Mouse (Mus musculus) forebrain, embryonic 15.5 days (tissue): ENCODE data around the gene Haus7. TPM values are rescaled to one million over a fixed set of nuclear protein-coding genes. Genes with fewer than 3 reads are reported as not detected.
"Not testable (repeated sequence)": the region's sequence is repeated elsewhere in the genome, so short reads cannot be mapped to it uniquely, and the experiment has no call there.

ENCODE experiments used
- ATAC-seq: fragments of 200-750 bp; cut with Nextera tagmentation; replicated peaks from 2 replicates; pipeline ENCODE4 v1.8.0; 2017; ENCODE audit warnings: mild to moderate bottlenecking, moderate TSS enrichment, moderate library complexity
- H3K27ac ChIP-seq: fragments of 300-500 bp; sonication (generic); replicated peaks from 2 replicates; pipeline ENCODE4 v1.5.1; 2015; ENCODE audit warnings: mild to moderate bottlenecking, inconsistent platforms
- H3K27me3 ChIP-seq: fragments of 300-500 bp; sonication (generic); 2 replicates; pipeline ENCODE4 v1.6.1; 2015; ENCODE audit warnings: inconsistent platforms
- H3K36me3 ChIP-seq: fragments of 300-500 bp; sonication (generic); 2 replicates; pipeline ENCODE4 v1.6.1; 2015; ENCODE audit warnings: mild to moderate bottlenecking, inconsistent platforms
- H3K4me1 ChIP-seq: fragments of 300-500 bp; sonication (generic); 2 replicates; pipeline ENCODE4 v1.6.1; 2015; ENCODE audit warnings: inconsistent platforms
- H3K4me2 ChIP-seq: fragments of 300-500 bp; sonication (generic); replicated peaks from 2 replicates; pipeline ENCODE4 v1.6.1; 2015; ENCODE audit warnings: mild to moderate bottlenecking, inconsistent platforms
- H3K4me3 ChIP-seq: fragments of 300-500 bp; sonication (generic); 2 replicates; pipeline ENCODE4 v1.5.1; 2015; ENCODE audit warnings: mild to moderate bottlenecking, inconsistent platforms
- H3K9ac ChIP-seq: fragments of 300-500 bp; sonication (generic); replicated peaks from 2 replicates; pipeline ENCODE4 v1.6.1; 2015; ENCODE audit warnings: mild to moderate bottlenecking, inconsistent platforms
- H3K9me3 ChIP-seq: fragments of 300-500 bp; sonication (generic); 2 replicates; pipeline ENCODE4 v1.6.1; 2016; ENCODE audit warnings: inconsistent platforms
- WGBS: fragments of 180-500 bp; shearing (Covaris S2); methylation state at CpG from one replicate; pipeline ENCODE4 v1.1.7; 2015; ENCODE audit warnings: mixed read lengths; 5-methylcytosine and 5-hydroxymethylcytosine counted together
- polyA plus RNA-seq: library from polyadenylated mRNA; unstranded; fragments of >200 nt; fragmentation: Nextera tagmentation; extraction: Ambion mirVana; gene quantifications from 2 replicates; pipeline ENCODE4 v1.2.1, GENCODE M21; 2015

Gene Haus7
- 58.0 and 61.1 TPM in 2 replicates for polyA plus RNA-seq

DNA sequence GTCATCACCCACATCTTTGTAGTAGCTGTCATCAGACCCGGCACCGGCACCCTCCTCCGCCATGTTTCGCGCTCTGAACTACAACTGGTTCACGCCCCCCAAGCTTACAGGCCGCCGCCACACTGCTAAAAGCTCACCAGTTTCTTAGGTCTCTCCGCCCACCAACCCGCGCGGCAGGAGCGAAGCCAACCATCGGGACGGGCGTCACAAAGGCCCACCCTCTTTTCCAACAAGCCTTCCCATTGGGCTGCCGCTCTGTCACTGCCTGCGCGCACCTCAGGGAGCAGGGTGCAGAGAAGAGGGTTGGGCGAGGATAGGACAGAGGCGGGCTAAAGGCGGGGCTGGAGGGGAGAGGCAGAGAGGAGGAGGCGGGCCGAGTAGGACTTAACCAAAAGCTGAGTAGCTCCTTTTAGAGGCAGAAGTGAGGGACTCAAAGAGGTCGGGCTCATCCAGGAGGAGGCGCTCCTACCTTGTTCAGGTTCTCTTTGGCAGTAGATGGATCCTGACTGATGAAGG is at the start of gene Haus7:
Haus7 (minus strand) TSS at position 168 of the 516 bp plus-strand sequence.
- WGBS = 18% methylated on average over 26 of the region's 26 CpGs
- no peak within 1 kb of the TSS for H3K27ac ChIP-seq
- peak within 1 kb of the TSS; percentile 54 for H3K9ac ChIP-seq
- no peaks in the 10 kb centered on the region for H3K36me3 ChIP-seq
- peak; percentile 100 for ATAC-seq
- peak within 1 kb of the TSS; percentile 52 for H3K4me2 ChIP-seq
- H3K9me3 ChIP-seq = no peaks in the 10 kb centered on the region
- H3K4me1 ChIP-seq = peaks cover 6% of the 10 kb centered on the region
- no peaks in the 10 kb centered on the region for H3K27me3 ChIP-seq
- H3K4me3 ChIP-seq = peak within 1 kb of the TSS; percentile 58

DNA sequence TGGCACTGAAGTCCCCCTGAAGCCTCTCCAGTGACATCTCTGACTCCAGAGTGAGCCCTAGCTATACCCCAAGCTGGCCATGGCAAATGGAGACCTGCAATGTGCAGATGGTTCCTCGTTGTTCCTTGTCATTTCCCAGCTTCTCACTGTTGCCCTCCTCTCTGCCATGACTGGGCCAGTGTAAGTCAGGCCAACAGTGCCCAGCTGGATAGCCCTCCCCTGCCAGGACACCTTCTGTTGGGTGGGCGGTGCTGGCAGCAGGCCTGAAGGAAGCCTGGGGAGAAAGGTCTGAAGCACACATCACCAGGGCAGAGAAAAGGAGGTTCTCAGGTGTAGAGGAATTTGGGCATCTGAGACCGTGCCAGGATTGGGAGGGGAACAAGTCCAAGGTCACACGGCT is 47.7 kb upstream of the Haus7 start:
- no peaks in the 10 kb centered on the region for H3K36me3 ChIP-seq
- no peak overlapping the region for H3K9ac ChIP-seq
- WGBS = 79% methylated on average over 4 of the region's 4 CpGs
- no peak overlapping the region for H3K27ac ChIP-seq
- H3K4me2 ChIP-seq = no peak overlapping the region
- no peaks in the 10 kb centered on the region; the same call in 1 of the 2 replicates for H3K4me1 ChIP-seq
- H3K9me3 ChIP-seq = no peaks in the 10 kb centered on the region
- no peak overlapping the region for H3K4me3 ChIP-seq
- no peaks in the 10 kb centered on the region for H3K27me3 ChIP-seq
- ATAC-seq = no peak

DNA sequence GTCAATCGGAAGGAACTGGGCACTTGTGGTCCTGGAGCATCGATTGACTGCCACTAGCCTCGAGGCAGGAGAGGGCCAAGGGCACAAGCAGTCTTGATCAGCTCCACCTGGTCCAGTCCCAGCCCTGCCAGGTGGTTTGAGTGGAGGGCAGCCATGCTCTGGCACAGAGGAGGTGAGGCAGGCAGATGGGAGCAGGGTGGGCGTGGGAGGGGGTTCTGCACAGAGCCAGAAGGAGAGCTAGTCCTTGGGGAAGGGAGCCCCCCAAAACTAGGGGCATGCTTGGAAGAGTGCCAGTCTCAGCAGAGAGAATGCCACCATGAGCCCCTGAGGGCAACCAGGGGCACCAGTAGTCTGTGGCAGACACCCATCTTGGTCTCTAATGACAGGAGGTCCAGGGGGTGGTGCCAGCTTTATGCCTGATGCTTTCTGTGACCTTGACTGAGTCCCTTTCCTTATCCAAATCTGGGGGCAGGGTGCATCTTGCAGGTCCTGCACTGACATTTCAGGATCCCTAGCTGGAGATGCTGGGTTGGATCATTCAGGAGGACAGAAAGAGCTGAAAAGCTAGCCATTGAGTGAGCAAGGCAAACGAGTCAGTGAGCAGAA is 46.4 kb upstream of the Haus7 start:
- Histone ChIP-seq H3K4me3 (no peak overlapping the region), H3K27me3 (no peaks in the 10 kb centered on the region), H3K36me3 (no peaks in the 10 kb centered on the region), H3K4me2 (no peak overlapping the region), H3K9me3 (no peaks in the 10 kb centered on the region), H3K4me1 (no peaks in the 10 kb centered on the region; the same call in 1 of the 2 replicates), H3K27ac (no peak overlapping the region), H3K9ac (no peak overlapping the region)
- 68% methylated on average over 5 of the region's 5 CpGs for WGBS
- no peak for ATAC-seq

DNA sequence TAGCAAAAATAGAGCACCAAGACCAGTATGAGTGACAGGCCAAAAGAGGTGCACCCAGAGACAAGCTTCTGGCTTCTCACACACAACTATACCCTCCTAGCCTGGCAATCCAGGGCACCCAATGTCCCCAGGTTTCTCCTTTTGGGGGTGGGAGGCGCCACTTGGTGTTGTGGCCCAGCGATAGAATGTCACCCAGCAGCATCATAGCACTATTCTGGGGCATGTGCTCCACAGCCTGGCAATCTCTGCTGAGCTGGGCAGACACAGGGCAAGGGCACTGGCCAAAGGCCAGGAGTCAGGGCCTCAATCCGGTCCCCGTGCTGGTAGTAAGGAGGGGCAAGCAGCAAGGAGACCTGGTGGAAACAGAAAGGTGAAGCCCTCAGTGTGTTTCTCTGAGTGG is 37.9 kb upstream of the Haus7 start:
- H3K9ac ChIP-seq = no peak overlapping the region
- H3K4me3 ChIP-seq = no peak overlapping the region
- H3K27ac ChIP-seq = no peak overlapping the region
- no peaks in the 10 kb centered on the region for H3K9me3 ChIP-seq
- H3K36me3 ChIP-seq = no peaks in the 10 kb centered on the region
- WGBS = 64% methylated on average over 4 of the region's 4 CpGs
- H3K27me3 ChIP-seq = no peaks in the 10 kb centered on the region
- no peaks in the 10 kb centered on the region for H3K4me1 ChIP-seq
- ATAC-seq = no peak
- no peak overlapping the region for H3K4me2 ChIP-seq

DNA sequence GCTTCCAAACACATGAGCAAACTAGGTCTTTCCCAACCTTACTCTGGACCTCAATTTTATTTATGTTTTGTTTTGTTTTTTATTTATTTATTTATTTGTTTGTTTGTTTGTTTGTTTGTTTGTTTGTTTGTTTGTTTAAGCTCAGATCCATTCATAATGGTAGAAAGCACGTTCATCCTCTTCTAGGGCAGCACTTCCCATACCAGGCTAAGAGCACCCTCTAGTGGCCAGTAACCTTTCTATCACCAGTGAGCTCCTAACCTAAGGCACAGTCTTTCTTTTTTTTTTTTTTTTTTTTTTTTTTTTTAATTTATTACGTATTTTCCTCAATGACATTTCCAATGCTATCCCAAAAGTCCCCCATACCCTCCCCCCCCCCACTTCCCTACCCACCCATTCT is 34.7 kb upstream of the Haus7 start:
- H3K9ac ChIP-seq, H3K4me3 ChIP-seq, H3K4me2 ChIP-seq, H3K9me3 ChIP-seq, H3K4me1 ChIP-seq, H3K27ac ChIP-seq, H3K36me3 ChIP-seq, H3K27me3 ChIP-seq: not testable (repeated sequence)
- whole genome bisulfite sequencing = 3% methylated on average over 2 of the region's 2 CpGs
- peak; percentile 80; the same call in 1 of the 2 replicates for ATAC-seq

DNA sequence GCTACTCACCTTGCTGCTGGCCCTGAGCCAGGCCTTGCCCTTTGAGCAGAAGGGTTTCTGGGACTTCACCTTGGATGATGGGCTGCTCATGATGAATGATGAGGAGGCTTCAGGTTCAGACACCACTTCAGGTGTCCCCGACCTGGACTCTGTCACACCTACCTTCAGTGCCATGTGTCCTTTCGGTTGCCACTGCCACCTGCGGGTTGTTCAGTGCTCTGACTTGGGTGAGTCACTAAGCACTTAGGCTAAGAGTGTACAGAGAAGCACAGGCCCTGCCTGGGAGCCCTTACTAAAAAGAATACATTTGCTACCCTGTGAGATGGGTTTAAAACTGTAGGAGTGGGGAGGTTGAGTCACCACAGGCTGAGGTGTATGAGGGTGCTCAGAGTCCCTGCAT is 32.0 kb upstream of the Haus7 start:
- ATAC-seq = no peak
- WGBS = 83% methylated on average over 3 of the region's 3 CpGs
- Histone ChIP-seq H3K36me3 (no peaks in the 10 kb centered on the region), H3K9me3 (no peaks in the 10 kb centered on the region), H3K4me3 (no peak overlapping the region), H3K27me3 (no peaks in the 10 kb centered on the region), H3K27ac (no peak overlapping the region), H3K4me2 (no peak overlapping the region), H3K9ac (no peak overlapping the region), H3K4me1 (no peaks in the 10 kb centered on the region)

DNA sequence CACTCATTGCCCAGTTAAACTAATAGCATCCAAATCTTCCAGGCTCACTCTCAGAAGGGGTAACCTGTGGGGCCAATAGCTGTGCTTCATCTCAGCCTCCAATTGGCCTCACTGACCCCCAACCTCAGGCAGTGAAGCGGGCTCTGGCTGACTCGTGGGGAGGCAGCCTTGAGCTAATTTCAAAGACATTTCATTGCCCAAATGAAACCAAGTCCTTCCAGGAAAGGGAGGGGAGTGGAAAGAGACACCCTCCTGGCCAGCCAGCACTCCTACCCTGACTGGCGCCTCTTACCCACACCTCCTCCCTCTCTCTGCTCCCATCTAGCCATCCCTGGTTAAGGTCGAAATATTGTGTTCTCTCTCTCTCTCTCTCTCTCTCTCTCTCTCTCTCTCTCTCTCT is 31.3 kb upstream of the Haus7 start:
- H3K27ac ChIP-seq = no peak overlapping the region
- no peak overlapping the region for H3K9ac ChIP-seq
- H3K4me2 ChIP-seq = no peak overlapping the region
- no peaks in the 10 kb centered on the region for H3K36me3 ChIP-seq
- H3K4me1 ChIP-seq = no peaks in the 10 kb centered on the region
- no peak for ATAC-seq
- no peaks in the 10 kb centered on the region for H3K27me3 ChIP-seq
- 76% methylated on average over 3 of the region's 4 CpGs for WGBS
- no peaks in the 10 kb centered on the region for H3K9me3 ChIP-seq
- no peak overlapping the region for H3K4me3 ChIP-seq

DNA sequence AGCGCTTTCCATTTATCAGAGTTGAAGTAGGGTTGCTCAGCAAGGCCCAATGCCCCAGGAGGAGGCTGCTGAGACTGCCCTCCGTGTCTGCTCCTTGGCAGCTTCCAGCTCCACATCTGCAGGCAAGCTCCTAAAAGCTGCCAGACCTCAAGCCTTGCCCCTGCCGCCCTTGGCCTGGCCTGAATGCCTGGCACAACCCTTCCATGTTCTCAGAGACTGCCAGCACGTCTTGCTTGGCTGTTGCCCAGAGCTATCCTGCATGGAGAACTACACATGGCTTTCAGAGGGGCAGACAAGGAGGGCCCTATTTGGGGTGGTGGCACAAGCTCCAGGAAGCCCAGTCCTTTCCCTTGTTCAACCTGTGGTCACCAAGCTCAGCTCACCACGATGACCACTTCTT is 28.1 kb upstream of the Haus7 start:
- Histone ChIP-seq H3K4me2 (no peak overlapping the region), H3K4me3 (no peak overlapping the region), H3K4me1 (no peaks in the 10 kb centered on the region), H3K27ac (no peak overlapping the region), H3K9me3 (no peaks in the 10 kb centered on the region), H3K36me3 (no peaks in the 10 kb centered on the region), H3K9ac (no peak overlapping the region), H3K27me3 (no peaks in the 10 kb centered on the region)
- no peak for ATAC-seq
- 72% methylated on average over 5 of the region's 5 CpGs for WGBS

DNA sequence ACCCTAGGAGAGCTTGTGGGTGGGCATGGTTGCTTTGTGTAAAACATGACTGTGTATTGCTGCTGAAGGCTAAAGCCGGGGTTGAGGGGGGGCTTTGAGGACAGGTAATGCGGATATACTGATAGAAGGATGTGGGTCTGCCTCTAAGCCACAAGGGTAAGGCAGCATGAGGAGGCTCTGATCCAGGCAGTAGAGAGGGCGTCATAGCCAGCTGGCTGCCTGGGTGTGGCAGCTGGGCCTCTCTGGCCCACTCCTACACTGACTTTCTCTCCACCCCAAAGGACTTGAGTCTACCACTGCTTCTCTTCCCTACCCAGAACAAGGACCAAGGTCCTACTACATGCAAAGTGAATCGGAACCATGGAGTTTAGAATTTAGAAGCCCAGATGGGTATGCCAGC is 26.0 kb upstream of the Haus7 start:
- no peaks in the 10 kb centered on the region for H3K4me1 ChIP-seq
- no peaks in the 10 kb centered on the region for H3K27me3 ChIP-seq
- no peak overlapping the region for H3K4me2 ChIP-seq
- no peak overlapping the region for H3K27ac ChIP-seq
- no peaks in the 10 kb centered on the region for H3K36me3 ChIP-seq
- no peaks in the 10 kb centered on the region for H3K9me3 ChIP-seq
- no peak overlapping the region for H3K9ac ChIP-seq
- no peak for ATAC-seq
- WGBS = 94% methylated on average over 4 of the region's 4 CpGs
- no peak overlapping the region for H3K4me3 ChIP-seq

DNA sequence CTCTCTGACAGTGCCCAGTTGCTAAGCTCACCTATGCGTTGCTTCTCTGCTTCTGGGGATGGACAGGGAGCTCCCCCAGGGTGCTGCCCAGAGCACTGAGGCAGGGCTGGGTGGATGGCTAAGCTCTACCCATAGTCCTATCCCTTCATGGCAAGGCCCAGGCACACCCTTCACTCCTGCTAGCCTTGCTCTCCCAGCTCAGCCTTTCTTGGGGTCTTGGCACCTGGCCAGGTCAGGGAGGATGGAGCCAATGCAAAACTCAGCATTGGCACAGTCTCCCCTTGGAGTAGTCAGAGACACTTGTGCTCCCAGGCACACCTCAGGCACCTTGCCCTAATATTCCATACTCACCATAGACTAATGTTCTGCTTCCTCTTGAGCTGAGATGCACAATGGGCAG is 25.2 kb upstream of the Haus7 start:
- Histone ChIP-seq H3K27ac (no peak overlapping the region), H3K9me3 (no peaks in the 10 kb centered on the region), H3K4me1 (no peaks in the 10 kb centered on the region), H3K36me3 (no peaks in the 10 kb centered on the region), H3K4me3 (no peak overlapping the region), H3K9ac (no peak overlapping the region), H3K4me2 (no peak overlapping the region), H3K27me3 (no peaks in the 10 kb centered on the region)
- no peak for ATAC-seq
- WGBS = 95% methylated on average over 1 of the region's 1 CpGs

DNA sequence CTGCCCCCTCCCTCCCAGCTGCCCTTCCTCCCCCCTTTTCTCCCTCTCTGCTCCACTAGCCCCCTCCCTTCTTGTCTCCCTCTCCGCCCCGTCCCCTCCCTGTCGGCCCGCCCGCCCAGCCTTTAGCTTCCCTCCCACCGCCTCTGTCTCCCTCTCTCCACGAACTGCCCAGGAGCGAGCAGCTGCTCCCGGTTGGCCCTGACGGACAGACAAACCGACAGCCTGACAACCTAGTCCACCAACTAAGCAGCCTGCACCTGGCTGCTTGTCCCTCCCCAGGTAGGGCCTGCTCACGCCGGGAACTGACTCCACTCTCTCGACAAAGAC is 24.6 kb upstream of the Haus7 start, which contains the start of gene Bgn:
Bgn (plus strand) TSS at position 119 of the 327 bp plus-strand sequence.
- H3K36me3 ChIP-seq = no peaks in the 10 kb centered on the region
- H3K4me2 ChIP-seq = no peak within 1 kb of the TSS
- 34% methylated on average over 10 of the region's 14 CpGs for WGBS
- no peak within 1 kb of the TSS for H3K27ac ChIP-seq
- H3K4me3 ChIP-seq = no peak within 1 kb of the TSS
- no peaks in the 10 kb centered on the region for H3K27me3 ChIP-seq
- ATAC-seq = no peak
- H3K9ac ChIP-seq = no peak within 1 kb of the TSS
- H3K9me3 ChIP-seq = no peaks in the 10 kb centered on the region
- no peaks in the 10 kb centered on the region for H3K4me1 ChIP-seq

DNA sequence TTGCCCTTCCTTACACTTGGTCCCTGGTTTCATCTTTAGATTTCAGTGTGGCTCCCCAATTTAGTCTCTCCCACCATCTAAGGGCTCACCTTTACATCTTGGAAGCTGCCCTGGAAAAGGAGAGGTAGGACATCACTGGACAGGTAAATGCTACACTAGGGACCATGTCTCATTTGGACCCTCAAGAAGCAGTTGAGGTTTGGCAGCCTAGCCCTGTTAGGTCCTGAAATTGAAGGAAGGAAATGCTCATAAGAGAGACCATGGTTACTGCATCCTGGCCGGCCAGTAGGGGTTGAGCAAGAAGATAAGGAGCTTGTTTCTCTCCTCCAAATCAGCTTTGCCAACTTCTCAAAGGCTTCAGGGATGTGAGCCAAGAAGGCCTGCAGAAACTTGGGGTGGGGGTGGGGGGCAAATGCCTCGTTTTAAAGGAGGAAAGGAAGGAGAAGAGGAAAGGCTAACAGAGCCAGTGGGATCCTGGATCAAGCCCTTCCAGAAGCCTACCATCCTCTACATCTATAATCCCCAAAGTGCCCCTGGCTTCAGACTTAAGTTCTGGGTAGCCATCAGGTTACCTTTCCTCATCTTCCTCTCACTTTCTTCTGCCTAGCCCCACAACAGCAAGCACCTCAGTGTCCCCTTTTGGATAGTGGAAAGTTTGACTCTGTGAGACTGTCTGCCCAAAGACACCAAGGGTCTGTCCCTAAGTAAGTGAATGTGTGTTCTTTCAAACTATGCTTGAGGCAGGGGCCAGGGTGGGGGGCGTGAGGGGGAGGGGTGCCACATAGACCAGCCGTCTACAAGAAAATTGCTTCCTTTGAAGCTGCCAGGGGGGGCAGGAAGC is 24.0 kb upstream of the Haus7 start:
- Histone ChIP-seq H3K27ac (no peak overlapping the region), H3K9me3 (no peaks in the 10 kb centered on the region), H3K4me3 (no peak overlapping the region), H3K27me3 (no peaks in the 10 kb centered on the region), H3K4me1 (no peaks in the 10 kb centered on the region), H3K36me3 (no peaks in the 10 kb centered on the region), H3K9ac (no peak overlapping the region), H3K4me2 (no peak overlapping the region)
- WGBS = 32% methylated on average over 4 of the region's 4 CpGs
- ATAC-seq = no peak
